Mouse (Mus musculus): ENCODE results near the gene Hspb9.

Hspb9 gene

DNA sequence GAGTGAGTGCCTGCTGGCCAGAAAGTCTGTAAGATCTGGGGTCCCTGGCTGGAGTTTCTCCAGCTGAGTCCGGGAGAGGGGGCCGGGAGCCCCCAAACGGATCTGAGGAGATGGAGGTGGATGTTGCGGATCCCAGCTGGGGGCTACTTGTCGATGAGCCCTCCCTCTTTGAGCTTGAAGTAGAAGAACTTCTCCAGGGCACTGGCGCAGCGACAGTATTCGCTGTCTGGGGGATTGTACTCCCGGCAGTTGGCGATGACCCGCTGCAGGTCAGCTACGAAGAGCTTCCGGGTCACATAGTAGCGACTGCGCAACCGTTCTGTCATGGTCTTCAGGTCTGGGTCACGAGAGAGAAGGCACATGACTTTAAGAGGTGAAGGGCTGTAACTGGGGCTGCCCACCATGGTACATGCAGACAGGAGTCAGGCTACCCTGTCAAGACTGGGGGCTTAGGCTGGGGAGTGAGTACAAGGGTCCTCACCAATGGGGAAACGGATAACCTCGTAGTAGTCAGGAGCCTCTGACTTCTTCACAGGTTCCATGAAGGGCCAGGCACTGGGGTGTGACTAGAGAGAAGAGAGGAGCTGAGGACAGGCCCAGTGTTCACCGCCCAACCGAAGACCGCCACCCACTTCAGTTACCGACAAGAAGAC is 8.4 kb upstream of the Hspb9 start:
- DNase-seq (ENCODE audit: low spot score in 2 of 2), result no peak

DNA sequence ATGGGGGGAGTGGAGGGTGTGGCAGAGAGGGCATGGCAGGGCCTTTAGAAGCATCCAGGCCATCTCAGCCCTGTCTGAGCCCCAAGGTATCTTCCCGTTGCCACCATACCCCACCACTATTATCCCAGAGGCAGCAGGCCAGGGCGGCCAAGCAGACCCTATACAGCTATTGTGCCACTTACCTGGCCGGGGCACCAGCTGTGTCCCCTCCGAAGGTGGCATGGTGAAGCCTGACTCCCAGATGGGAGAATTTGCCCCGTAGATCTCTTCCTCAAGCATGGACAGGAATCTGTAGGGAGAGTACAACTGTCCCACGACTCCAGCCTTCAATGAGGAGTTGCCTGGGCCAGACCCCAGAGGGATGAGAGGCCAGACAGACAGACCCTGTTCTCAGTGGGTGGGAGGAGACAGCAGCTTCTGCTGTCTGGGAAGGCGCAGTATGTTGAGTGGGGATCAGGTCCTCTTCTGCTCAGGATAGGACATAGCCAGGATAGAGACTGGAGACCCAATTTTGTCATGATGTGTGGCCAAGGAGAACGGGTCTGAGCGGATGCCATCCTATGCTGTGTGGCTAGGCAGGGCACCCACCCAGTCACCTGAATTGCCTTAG is 4.3 kb upstream of the Hspb9 start:
- no peak for DNase-seq (ENCODE audit: low spot score in 2 of 2)

- DNase-seq (ENCODE audit: low spot score in 2 of 2), result no peak
Measured at GRCm38 (mm10) chr11:100710528-100710927, 3.1 kb upstream of the Hspb9 start.

DNA sequence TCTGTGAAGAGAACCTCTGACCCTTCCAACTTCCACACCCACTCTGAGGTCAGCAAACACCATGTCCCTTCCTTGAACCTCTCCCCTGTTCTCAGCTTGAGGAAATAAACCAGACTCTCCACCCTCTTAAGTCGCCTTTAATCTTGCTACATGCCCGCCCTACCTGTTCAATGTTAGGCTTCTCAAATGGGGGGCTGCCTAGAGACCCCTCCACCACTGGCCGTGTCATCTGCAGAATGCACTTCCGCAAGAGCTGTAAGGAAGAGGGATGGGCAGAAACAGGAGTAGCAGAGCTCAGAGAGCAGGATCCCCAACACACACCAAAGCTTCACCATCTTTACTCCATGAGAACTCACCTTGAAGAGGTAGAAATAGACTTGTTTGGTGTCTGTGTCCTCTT is 2.7 kb upstream of the Hspb9 start:
- no peak for DNase-seq (ENCODE audit: low spot score in 2 of 2)

DNA sequence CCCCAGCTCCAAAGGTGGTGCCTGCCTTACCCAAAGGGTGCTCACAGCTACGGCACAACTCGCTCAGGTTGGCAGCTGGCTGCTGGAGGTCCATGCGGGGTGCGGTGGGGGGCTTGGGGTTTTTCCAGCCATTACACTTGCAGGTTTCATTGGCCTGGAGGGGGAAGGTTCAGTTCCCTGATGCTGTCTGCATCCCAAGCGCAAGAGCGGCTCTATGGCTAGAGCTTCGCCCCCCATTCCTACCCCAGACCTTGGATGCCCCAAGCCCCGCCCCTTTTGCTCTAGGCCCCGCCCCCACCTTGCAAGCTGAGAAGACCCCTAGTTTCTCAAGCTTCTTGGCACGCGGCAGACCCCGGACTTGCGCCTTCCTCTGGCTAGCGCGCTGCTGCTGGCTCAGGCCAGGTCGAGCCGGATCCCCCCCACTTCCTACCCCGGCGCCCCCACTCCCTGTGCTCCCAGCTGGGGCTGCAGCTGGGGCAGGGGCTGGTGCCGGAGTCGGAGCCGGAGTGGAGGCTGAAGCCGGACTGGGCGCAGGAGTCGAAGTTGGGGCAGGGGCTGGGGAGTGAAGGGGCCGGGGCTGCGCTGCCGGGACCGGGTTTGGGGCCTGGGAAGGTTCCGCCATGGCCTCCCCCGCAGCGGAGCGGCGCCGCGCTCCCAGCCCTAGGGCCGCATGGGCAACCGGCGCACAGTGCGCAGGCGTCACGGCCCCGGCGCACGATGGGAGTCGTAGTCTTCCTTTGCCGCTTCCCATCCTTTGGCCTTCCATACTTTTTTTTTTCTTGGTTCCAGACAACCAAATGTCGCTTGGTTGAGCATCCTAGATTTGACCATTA is 1.7 kb upstream of the Hspb9 start, which contains the start of gene Kat2a:
TSS of gene Kat2a (minus strand) at position 683 of the 833 bp plus-strand sequence.
- peak; percentile 59 to 70 for DNase-seq (ENCODE audit: low spot score in 2 of 2)

DNA sequence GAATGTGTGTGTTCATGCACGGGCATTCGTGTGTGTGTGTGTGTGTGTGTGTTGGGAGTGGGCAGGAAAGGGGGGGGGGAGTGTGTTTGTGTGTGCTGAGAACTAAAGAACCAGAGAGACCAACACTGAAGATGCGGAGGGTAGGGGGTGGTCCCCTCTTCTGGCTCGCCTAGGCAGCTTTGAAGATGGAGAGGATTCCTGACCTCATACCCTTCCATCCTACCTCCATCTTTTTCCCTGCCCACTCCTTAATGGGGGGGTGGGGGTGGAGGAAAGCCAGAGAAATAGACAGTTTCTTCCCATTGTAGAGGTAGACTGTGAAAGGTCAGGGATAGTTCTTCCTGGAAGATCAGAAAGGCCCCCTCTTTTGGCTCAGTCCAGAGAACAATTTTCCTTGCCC is 476 bp upstream of the Hspb9 start:
- DNase-seq (ENCODE audit: low spot score in 2 of 2), result no peak

DNA sequence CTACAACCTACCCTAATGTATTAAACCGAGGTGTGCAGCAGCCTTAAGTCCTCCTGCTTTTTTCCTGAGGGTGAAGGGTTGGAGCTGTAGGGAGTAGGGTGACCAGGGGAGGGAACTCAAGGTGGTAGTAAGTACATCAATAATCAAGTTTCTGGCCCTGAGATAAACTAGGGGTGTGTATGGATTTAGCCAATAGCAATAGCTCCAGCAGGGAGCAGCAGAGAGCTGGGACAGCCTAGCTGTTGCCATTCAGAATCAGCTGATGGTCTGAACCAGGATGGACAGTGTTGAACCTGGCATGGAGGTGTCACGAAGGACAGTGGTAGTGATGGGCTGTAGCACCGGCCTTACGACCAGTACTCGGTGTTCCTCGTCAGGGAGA is 875 bp downstream of the Hspb9 start:
- DNase-seq (ENCODE audit: low spot score in 2 of 2), result peak; percentile 75 to 76

DNA sequence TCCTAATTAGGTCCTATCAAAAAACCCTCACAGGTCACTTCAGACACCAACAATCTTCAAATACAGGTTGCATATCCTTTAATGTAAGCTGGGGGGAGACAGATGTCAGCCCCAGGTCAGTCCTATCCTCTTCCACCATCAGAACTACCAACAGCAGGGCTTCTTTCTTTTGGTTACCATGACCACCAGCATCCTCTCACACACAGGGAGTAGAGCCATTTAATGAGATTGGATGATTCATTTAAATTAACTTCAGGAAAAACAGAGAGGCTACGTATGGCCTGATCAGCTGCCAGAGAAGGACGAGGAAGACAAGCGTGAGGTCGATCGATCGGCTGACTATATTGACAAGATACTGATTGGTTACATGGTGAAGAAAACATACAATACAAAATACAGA is 1.3 kb downstream of the Hspb9 start:
- no peak for DNase-seq (ENCODE audit: low spot score in 2 of 2)

DNA sequence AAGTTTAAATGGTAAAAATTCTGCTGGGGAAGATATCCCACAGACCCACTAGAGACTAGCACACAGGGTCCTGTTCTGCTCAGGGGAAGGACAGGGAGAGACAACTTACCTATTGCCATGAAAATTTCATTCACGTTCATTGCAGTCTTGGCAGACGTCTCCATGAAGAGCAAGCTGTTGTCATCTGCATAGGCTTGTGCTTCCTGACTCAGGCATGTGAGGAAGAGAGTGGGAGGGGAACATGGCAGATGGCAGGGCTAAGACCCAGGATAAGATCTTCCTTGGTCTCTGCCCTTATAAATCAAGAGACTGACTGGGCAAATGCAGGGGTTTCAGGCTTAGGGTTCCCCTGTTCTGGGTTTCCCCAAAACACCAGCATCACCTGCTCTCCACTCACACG is 3.0 kb downstream of the Hspb9 start:
- DNase-seq (ENCODE audit: low spot score in 2 of 2), result no peak

DNA sequence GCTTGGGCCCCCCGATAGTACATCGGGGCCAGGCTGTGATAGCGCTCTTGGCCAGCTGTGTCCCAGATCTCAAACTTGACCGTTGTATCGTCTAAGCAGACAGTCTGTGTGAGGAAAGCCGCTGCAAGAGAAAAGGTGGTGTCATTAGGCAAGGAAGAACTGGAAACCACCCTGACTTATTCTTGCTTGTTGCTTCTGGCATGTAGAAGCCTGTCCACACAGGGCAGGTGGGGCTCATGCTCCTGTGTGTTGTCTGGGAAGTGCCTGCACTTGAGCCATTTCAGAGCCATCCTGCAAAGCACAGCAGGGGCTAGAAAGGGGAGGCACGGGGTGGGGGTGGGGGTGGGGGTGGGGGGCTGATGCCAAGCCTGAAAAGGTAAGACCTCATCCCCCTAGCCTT is 4.8 kb downstream of the Hspb9 start:
- no peak for DNase-seq (ENCODE audit: low spot score in 2 of 2)

DNA sequence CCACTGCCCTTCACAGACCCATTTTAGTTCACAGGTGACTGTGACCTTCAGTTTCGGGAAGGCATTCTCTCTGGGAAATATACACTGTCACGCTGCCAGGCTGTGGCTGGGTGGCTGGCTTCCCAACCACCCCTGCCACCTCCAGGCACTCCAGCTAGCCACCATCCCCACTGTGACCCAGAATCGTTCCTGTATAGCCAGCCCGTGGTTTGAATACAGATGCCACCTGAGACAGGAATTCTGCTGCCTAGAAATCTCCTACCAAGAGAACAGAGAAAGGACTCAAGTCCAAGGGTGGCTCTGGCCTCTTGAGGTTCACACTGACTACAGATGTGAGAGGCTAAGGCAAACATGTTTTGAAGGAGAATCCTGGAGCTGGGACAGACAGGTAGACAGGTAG is 5.2 kb downstream of the Hspb9 start:
- no peak for DNase-seq (ENCODE audit: low spot score in 2 of 2)

DNA sequence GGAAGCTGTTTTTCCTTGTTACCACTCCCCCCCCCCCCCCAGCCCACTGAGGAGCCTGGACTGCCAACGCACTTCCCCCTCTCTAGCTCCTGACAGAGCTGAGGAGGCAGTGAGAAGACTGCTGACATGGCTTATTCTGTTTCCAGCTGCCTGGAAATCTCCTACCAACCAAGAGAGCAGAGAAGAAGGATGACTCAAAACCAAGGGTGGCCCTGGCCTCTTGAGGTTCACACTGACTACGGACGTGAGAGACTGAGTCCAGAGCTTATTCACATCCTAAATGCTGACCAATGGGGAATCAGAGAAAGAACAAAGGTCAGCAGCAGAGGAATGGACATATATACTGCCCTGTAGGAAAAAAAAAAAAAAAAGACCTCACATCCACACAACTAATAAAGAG is 5.7 kb downstream of the Hspb9 start:
- DNase-seq (ENCODE audit: low spot score in 2 of 2), result no peak

GRCm38 (mm10) chr11:100719893-100720292 is 6.2 kb downstream of the Hspb9 start:
- no peak for DNase-seq (ENCODE audit: low spot score in 2 of 2)

DNA sequence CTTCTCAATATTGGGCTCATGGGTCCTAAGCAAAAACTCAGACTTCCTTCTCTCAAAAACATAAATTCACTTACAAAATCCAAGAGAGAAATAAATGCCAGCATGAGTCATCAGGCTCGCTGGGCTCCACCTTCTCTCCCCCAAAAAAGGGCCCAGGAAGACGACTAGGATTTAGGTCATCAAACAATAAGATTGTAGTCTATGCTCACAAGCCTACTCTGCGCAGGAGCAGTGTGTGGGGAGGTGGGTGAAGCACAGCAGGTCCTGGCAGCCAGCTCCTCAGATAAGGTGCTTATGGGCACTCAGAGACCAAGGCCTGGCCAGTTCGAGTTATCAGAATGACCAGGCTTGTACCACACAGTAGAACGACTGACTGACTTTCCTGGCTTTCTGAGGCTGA is 6.7 kb downstream of the Hspb9 start:
- DNase-seq (ENCODE audit: low spot score in 2 of 2), result no peak

DNA sequence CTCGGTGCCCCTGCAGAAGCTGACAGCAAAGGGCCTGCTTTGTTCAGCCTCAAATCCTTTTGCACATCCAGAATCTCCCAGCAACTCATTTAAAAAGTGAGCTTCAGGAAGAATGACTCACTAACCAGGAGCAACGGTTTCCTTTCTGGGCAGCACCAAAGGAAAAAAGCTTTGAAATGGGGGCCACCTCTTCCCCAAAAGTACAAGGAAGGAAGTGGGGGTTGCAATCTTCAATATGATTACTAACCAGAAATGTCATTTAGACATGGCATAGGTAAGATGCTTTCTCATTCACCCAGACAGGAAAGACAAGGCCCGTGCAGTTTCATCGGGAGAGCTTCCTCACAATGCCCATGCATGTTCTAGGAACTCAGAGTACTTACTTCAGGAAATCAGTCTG is 7.6 kb downstream of the Hspb9 start:
- no peak for DNase-seq (ENCODE audit: low spot score in 2 of 2)

- no peak for DNase-seq (ENCODE audit: low spot score in 2 of 2)
Measured at GRCm38 (mm10) chr11:100721776-100722492, 8.3 kb downstream of the Hspb9 start.

GRCm38 (mm10) chr11:100722493-100723028 is 8.9 kb downstream of the Hspb9 start:
- no peak for DNase-seq (ENCODE audit: low spot score in 2 of 2)

DNA sequence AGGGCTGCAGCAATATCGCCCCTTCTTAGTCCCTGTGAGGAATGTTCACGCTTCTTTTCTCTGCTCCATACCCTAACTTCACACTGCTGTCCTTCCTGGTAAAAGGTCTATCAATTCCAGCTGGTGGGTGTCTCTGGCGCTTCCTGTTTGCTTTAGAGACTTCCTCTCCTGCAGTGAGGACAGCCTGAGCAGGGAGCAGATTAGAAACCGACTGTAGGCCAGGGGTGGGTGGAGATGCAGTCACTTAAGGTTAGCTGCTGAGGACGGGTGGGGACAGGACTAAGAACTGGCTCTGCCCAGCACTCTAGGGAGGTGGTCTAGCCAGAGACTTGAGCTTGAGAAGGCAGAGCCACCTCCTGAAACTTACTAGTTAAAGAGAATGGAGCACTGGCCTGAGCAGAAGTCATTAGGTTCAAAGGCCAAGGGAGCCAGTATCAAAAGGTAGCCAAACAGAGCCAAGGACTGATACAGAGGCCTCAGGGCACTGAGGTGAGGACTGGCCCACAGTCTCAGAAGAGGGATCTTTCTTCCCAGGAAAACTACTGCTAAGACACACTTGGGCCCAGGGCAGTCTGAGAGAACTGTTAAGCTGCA is 11.4 kb downstream of the Hspb9 start:
- DNase-seq (ENCODE audit: low spot score in 2 of 2), result no peak

- DNase-seq (ENCODE audit: low spot score in 2 of 2), result no peak
Measured at GRCm38 (mm10) chr11:100727201-100727600, 13.6 kb downstream of the Hspb9 start.

- no peak for DNase-seq (ENCODE audit: low spot score in 2 of 2)
Measured at GRCm38 (mm10) chr11:100728601-100729000, 15.0 kb downstream of the Hspb9 start.

- DNase-seq (ENCODE audit: low spot score in 2 of 2), result no peak
Measured at GRCm38 (mm10) chr11:100729976-100730375, 16.3 kb downstream of the Hspb9 start.
